Comparison of ENCODE assay signal across 29 mouse cellular contexts in the genomic region with DNA sequence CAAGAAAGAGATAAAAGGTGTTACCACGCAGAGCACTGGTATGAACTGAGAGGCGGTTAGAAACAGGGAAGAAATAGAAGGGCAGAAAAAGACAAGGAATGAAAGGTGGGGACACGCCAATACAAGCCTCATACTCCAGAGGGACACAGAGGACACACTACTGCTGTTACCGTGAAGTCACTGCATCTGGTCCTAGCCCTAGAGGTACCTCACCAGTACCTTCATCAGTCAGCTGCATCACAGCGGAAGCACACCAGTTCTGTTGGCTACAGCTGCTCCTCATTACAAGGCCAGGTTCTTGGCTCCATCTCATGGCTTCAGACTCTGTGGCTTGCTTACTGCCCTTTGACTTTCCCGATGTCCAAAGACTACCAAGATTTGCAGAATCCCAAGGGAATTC. TPM values are rescaled to one million over a fixed set of nuclear protein-coding genes. Genes with fewer than 3 reads are reported as not detected.
DNase-seq lines count a peak whose midpoint lies in the region; ATAC-seq and TF ChIP-seq lines count a peak whose summit lies in the region.
"Had no signal": no experiment of that assay in that cellular context is flagged by ENCODE, and none has a peak within 500 bp of the region (broad histone marks: within the 10 kb centered on the region; RNA-seq: fewer than 3 reads in every experiment).

No protein-coding gene starts in this region.

- no peaks in the 10 kb centered on the region; the same call in 1 of the 2 replicates for H3K79me2 ChIP-seq in liver, adult 2 months (ENCODE audit: control insufficient read depth, insufficient read depth, low read length)

- no peak for TF ChIP-seq POLR2A in liver, adult 2 months (IDR thresholded peaks at IDR 0.05; ENCODE audit: extremely low read depth, insufficient read depth, low read length)

- H3K4me3 ChIP-seq in liver, adult 2 months (ENCODE audit: insufficient read depth, low read depth, low read length) = no peak overlapping the region
- no peak overlapping the region for H3K4me3 ChIP-seq in liver, embryonic 12.5 days
- H3K4me3 ChIP-seq: embryonic facial prominence, embryonic 12.5 days; embryonic facial prominence, embryonic 15.5 days; erythroblast, embryonic 14.5 days; forebrain, embryonic 12.5 days; forebrain, embryonic 15.5 days; hindbrain, embryonic 10.5 days; hindbrain, embryonic 13.5 days had no signal

- no peaks in the 10 kb centered on the region for H3K9me3 ChIP-seq in liver, embryonic 12.5 days (replicated peaks)
- H3K9me3 ChIP-seq: embryonic facial prominence, embryonic 12.5 days; embryonic facial prominence, embryonic 15.5 days; forebrain, embryonic 12.5 days; forebrain, embryonic 15.5 days; hindbrain, embryonic 10.5 days; hindbrain, embryonic 13.5 days had no signal

- H3K4me2 ChIP-seq in liver, embryonic 12.5 days = no peak overlapping the region
- H3K4me2 ChIP-seq: embryonic facial prominence, embryonic 12.5 days; embryonic facial prominence, embryonic 15.5 days; forebrain, embryonic 12.5 days; forebrain, embryonic 15.5 days; heart, embryonic 11.5 days; hindbrain, embryonic 13.5 days had no signal

- no peaks in the 10 kb centered on the region for H3K27me3 ChIP-seq in liver, adult 2 months (ENCODE audit: control insufficient read depth, insufficient read depth, low read length)
- H3K27me3 ChIP-seq in liver, embryonic 12.5 days (replicated peaks) = no peaks in the 10 kb centered on the region
- H3K27me3 ChIP-seq: embryonic facial prominence, embryonic 12.5 days; embryonic facial prominence, embryonic 15.5 days; forebrain, embryonic 12.5 days; forebrain, embryonic 15.5 days; hindbrain, embryonic 13.5 days; Patski had no signal

- no peak for ATAC-seq in liver, embryonic 12.5 days
- ATAC-seq: forebrain, embryonic 15.5 days; hindbrain, embryonic 16.5 days had no signal

- no peak for TF ChIP-seq CTCF in liver, adult 2 months (IDR thresholded peaks at IDR 0.05; ENCODE audit: low read depth, low read length)

- DNase-seq in liver, adult 2 months (ENCODE audit: extremely low read depth, low read depth, low spot score) = peak; percentile 50
- peak; percentile 56 for DNase-seq in 3T3-L1 (ENCODE audit: low read depth, low spot score)
- DNase-seq in NIH3T3 (ENCODE audit: low read depth) = peak; percentile 40
- DNase-seq in yolk sac, embryonic 10.5 days (ENCODE audit: low spot score) = no peak
- DNase-seq in heart, adult 18-20 months = no peak
- DNase-seq: adrenal gland, postnatal 10 days; cerebellum, adult 18-20 months; cerebellum, adult 9-10 months; cerebellum, postnatal 25 days; gastrocnemius, postnatal 25 days; heart, postnatal 36 days had no signal

- no peaks in the 10 kb centered on the region for H3K36me3 ChIP-seq in liver, adult 2 months (ENCODE audit: control insufficient read depth, insufficient read depth, low read length)
- no peaks in the 10 kb centered on the region for H3K36me3 ChIP-seq in liver, embryonic 12.5 days
- H3K36me3 ChIP-seq: embryonic facial prominence, embryonic 12.5 days; embryonic facial prominence, embryonic 15.5 days; forebrain, embryonic 12.5 days; forebrain, embryonic 15.5 days; hindbrain, embryonic 10.5 days; hindbrain, embryonic 13.5 days had no signal

- 79% methylated on average over 6 of the region's 6 CpGs for WGBS in liver, adult 2 months
- 70% methylated on average over 6 of the region's 6 CpGs for whole genome bisulfite sequencing in liver, embryonic 12.5 days (ENCODE audit: insufficient replicate concordance)

- no peak overlapping the region for H3K9ac ChIP-seq in liver, adult 2 months (ENCODE audit: low read depth, low read length)
- H3K9ac ChIP-seq in liver, embryonic 12.5 days = no peak overlapping the region
- H3K9ac ChIP-seq: embryonic facial prominence, embryonic 12.5 days; embryonic facial prominence, embryonic 15.5 days; forebrain, embryonic 12.5 days; forebrain, embryonic 15.5 days; hindbrain, embryonic 13.5 days had no signal

- no peak overlapping the region for H3K27ac ChIP-seq in liver, adult 2 months (replicated peaks; ENCODE audit: insufficient read depth, low read depth, low read length)
- H3K27ac ChIP-seq in liver, embryonic 12.5 days = no peak overlapping the region
- H3K27ac ChIP-seq: embryonic facial prominence, embryonic 12.5 days; embryonic facial prominence, embryonic 15.5 days; forebrain, embryonic 12.5 days; forebrain, embryonic 15.5 days; hindbrain, embryonic 10.5 days; hindbrain, embryonic 13.5 days had no signal

- peaks cover 24% of the 10 kb centered on the region for H3K4me1 ChIP-seq in liver, adult 2 months (ENCODE audit: control insufficient read depth, insufficient read depth, low read length)
- H3K4me1 ChIP-seq in liver, embryonic 12.5 days = no peaks in the 10 kb centered on the region
- H3K4me1 ChIP-seq: embryonic facial prominence, embryonic 12.5 days; forebrain, embryonic 12.5 days; forebrain, embryonic 15.5 days; hindbrain, embryonic 10.5 days; hindbrain, embryonic 13.5 days had no signal

RNA-seq across cellular contexts. Expression of gene Dhrs9, which starts 21.6 kb away (rescaled TPM):
- 0.65 and 1.3 TPM in 2 replicates for total RNA-seq in liver, adult 2 months (2014; rRNA removed)
- 0.98 and 1.5 TPM in 2 replicates for polyA plus RNA-seq in liver, adult 2 months (2012; rRNA removed)
- polyA plus RNA-seq in liver, embryonic 12.5 days (2016; fragmentation: Nextera tagmentation; extraction: Ambion mirVana) = 0.06 and 0.08 TPM in 2 replicates
- total RNA-seq in heart, adult 18-20 months (2021) = under 1 TPM; 0.17 to 0.49 TPM
- total RNA-seq: gastrocnemius, adult 8-10 months had no signal
- polyA plus RNA-seq: embryonic facial prominence, embryonic 12.5 days; erythroblast, embryonic 14.5 days; forebrain, embryonic 12.5 days; forebrain, embryonic 15.5 days; heart, embryonic 11.5 days; heart, embryonic 14.5 days; hindbrain, embryonic 10.5 days; hindbrain, embryonic 13.5 days had no signal

RNA-seq across cellular contexts. Expression of gene Abcb11, which starts 59.5 kb away (rescaled TPM):
- 597 and 649 TPM in 2 replicates for total RNA-seq in liver, adult 2 months (2014; rRNA removed)
- 209 and 226 TPM in 2 replicates for polyA plus RNA-seq in liver, adult 2 months (2012; rRNA removed)
- polyA plus RNA-seq in liver, embryonic 12.5 days (2016; fragmentation: Nextera tagmentation; extraction: Ambion mirVana) = 1.4 and 2.2 TPM in 2 replicates
- not detected for total RNA-seq in heart, adult 18-20 months (2021)
- total RNA-seq: adrenal gland, adult 18-20 months; common myeloid progenitor, adult 5-6 weeks; gastrocnemius, postnatal 25 days; heart, adult 8-10 months; heart, postnatal 36 days had no signal
- polyA plus RNA-seq: embryonic facial prominence, embryonic 12.5 days; erythroblast, embryonic 14.5 days; forebrain, embryonic 12.5 days; forebrain, embryonic 15.5 days; gonadal fat pad, adult 2 months; heart, embryonic 11.5 days; heart, embryonic 14.5 days; heart, postnatal 0 days; hindbrain, embryonic 13.5 days had no signal

Comparison
In these comparisons a context has a peak if more than half of its experiments do, and no peak if none do; other contexts are left out.
1. DNase-seq: peak in liver, adult 2 months (single experiment), 3T3-L1 (single experiment) and NIH3T3 (single experiment); none in yolk sac, embryonic 10.5 days (single experiment) and heart, adult 18-20 months (0 of 2).
2. RNA of gene Abcb11, which starts 59.5 kb away (total RNA-seq): 597 to 649 TPM in liver, adult 2 months; not detected in heart, adult 18-20 months; every median in the first group is over 100 times any median in the second.